Mouse (Mus musculus) myocyte (in vitro differentiated cells): ENCODE measurements around the gene Gbx1. TPM values are rescaled to one million over a fixed set of nuclear protein-coding genes. Genes with fewer than 3 reads are reported as not detected.

Source experiments
- H3K27me3 ChIP-seq: one replicate; pipeline ENCODE4 v1.6.1; 2011; ENCODE audit not compliant: control insufficient read depth, insufficient read depth, insufficient read length
- H3K36me3 ChIP-seq: one replicate; pipeline ENCODE4 v1.6.1; 2011; ENCODE audit not compliant: control insufficient read depth, insufficient read depth
- H3K4me2 ChIP-seq: one replicate; pipeline ENCODE4 v1.6.1; 2011; ENCODE audit warnings: low read depth, control low read depth
- H3K4me3 ChIP-seq: one replicate; pipeline ENCODE4 v1.5.1; 2011; ENCODE audit warnings: mild to moderate bottlenecking, control low read depth, moderate library complexity
- H3K79me2 ChIP-seq: one replicate; pipeline ENCODE4 v1.6.1; 2011; ENCODE audit not compliant: control insufficient read depth, insufficient read depth
- H3ac ChIP-seq: one replicate; pipeline ENCODE4 v1.6.1; 2011; ENCODE audit not compliant: control insufficient read depth, insufficient read length
- CEBPB ChIP-seq: IDR thresholded peaks from 2 replicates; pipeline ENCODE4 v1.6.1; 2011; ENCODE audit warnings: mild to moderate bottlenecking, moderate library complexity; ENCODE audit not compliant: poor library complexity, insufficient read depth, severe bottlenecking
- E2F4 ChIP-seq: IDR thresholded peaks from one replicate; pipeline ENCODE4 v1.6.1; 2011; ENCODE audit warnings: mild to moderate bottlenecking, control low read depth, moderate library complexity; ENCODE audit not compliant: insufficient read depth
- MAX ChIP-seq: IDR thresholded peaks from one replicate; pipeline ENCODE4 v1.6.1; 2011; ENCODE audit warnings: low read depth, mild to moderate bottlenecking, control low read depth
- MYOD1 ChIP-seq, 3 experiments: IDR thresholded peaks; one replicate each; pipeline ENCODE4 v1.6.1; 2011; ENCODE audit warnings: control low read depth in 2 of 3, low read depth in 2 of 3, mild to moderate bottlenecking in 2 of 3, moderate library complexity in 1 of 3; ENCODE audit not compliant: insufficient read length in 2 of 3, control insufficient read depth in 1 of 3
- MYOG ChIP-seq, 3 experiments: IDR thresholded peaks; one replicate each; pipeline ENCODE4 v1.6.1; 2011; ENCODE audit warnings: control low read depth in 2 of 3, low read depth in 2 of 3, mild to moderate bottlenecking in 2 of 3; ENCODE audit not compliant: insufficient read length in 2 of 3, control insufficient read depth in 1 of 3, insufficient read depth in 1 of 3
- POLR2A ChIP-seq: IDR thresholded peaks from one replicate; pipeline ENCODE4 v1.6.1; 2011; ENCODE audit warnings: low read depth, mild to moderate bottlenecking, control low read depth, moderate library complexity; ENCODE audit not compliant: insufficient read length
- POLR2AphosphoS2 ChIP-seq: IDR thresholded peaks from one replicate; pipeline ENCODE4 v1.6.1; 2011; ENCODE audit warnings: low read depth, control low read depth; ENCODE audit not compliant: insufficient read length
- REST ChIP-seq: IDR thresholded peaks from one replicate; pipeline ENCODE4 v1.6.1; 2011; ENCODE audit warnings: mild to moderate bottlenecking, control low read depth, moderate library complexity; ENCODE audit not compliant: insufficient read depth, insufficient read length
- SRF ChIP-seq: IDR thresholded peaks from one replicate; pipeline ENCODE4 v1.6.1; 2011; ENCODE audit warnings: low read depth; ENCODE audit not compliant: control insufficient read depth, insufficient read length
- TCF12 ChIP-seq: IDR thresholded peaks from one replicate; pipeline ENCODE4 v1.6.1; 2011; ENCODE audit warnings: mild to moderate bottlenecking, control low read depth; ENCODE audit not compliant: poor library complexity, insufficient read depth, severe bottlenecking
- TCF3 ChIP-seq: IDR thresholded peaks from one replicate; pipeline ENCODE4 v1.6.1; 2011; ENCODE audit warnings: low read depth, control low read depth; ENCODE audit not compliant: insufficient read length
- USF1 ChIP-seq: IDR thresholded peaks from one replicate; pipeline ENCODE4 v1.6.1; 2011; ENCODE audit warnings: low read depth, mild to moderate bottlenecking, control low read depth, moderate library complexity
- polyA plus RNA-seq: library from polyadenylated mRNA; unstranded; fragments of >200 nt; fragmentation: generic; extraction: Trizol; gene quantifications from one replicate; pipeline ENCODE4 v1.2.1, GENCODE M21; 2012; ENCODE audit warnings: missing spikeins

Gene Gbx1
- polyA plus RNA-seq, 1 experiment, result 2.5 TPM

DNA sequence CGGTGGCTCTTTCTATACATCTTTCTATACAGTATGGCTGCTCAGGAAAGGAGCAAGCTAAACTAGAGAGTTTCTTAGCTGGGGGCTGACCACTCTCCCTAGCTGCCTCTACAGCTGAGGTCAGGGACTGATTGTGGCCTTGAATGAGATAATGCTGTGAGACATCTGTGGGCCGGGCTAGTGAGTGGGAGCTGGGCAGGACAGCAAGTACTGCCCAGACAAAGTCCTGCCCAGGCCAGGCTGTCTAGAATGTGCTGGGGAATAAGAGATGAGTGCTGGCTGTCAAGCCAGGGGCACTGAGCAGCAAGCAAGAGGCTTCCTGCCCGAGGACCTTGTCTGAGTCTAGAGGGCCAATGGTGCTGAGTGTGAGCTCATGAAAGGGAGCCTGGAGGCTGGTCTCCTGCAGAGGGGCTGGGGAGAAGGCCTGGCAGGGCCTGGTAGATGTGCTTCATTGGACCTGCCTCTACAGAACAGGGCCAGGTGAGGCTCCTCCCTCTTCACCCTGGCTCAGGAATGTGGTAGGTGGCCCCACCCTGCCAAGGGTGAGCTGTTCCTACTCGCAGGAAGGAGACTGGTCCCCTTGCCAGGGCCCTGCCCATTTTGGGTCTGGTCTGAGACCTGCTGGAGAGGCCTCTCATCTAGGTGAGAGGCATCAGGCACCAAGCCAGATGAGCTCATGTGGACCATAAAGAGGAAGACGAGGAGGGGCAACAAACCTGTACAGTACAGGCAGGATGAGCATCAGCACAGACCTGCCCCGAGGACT lies 51.3 kb downstream of the Gbx1 start:
- Histone ChIP-seq H3K36me3 (peaks cover 10% of the 10 kb centered on the region), H3K4me2 (no peak overlapping the region), H3ac (no peak overlapping the region), H3K79me2 (peaks cover 36% of the 10 kb centered on the region), H3K4me3 (no peak overlapping the region), H3K27me3 (no peaks in the 10 kb centered on the region)
- TF ChIP-seq REST, result no peak
- TF ChIP-seq TCF3, result no peak
- TF ChIP-seq MYOD1 (IDR thresholded peaks at IDR 0.05; ENCODE audit: control insufficient read depth in 1 of 3, insufficient read length in 2 of 3, low read depth in 2 of 3), result no peak
- no peak for TF ChIP-seq CEBPB
- TF ChIP-seq USF1, result no peak
- no peak for TF ChIP-seq MAX
- TF ChIP-seq POLR2A, result no peak
- TF ChIP-seq MYOG (IDR thresholded peaks at IDR 0.05; ENCODE audit: control insufficient read depth in 1 of 3, insufficient read depth in 1 of 3, insufficient read length in 2 of 3, low read depth in 2 of 3), result no peak
- no peak for TF ChIP-seq TCF12
- no peak for TF ChIP-seq SRF
- no peak for TF ChIP-seq POLR2AphosphoS2
- no peak for TF ChIP-seq E2F4

DNA sequence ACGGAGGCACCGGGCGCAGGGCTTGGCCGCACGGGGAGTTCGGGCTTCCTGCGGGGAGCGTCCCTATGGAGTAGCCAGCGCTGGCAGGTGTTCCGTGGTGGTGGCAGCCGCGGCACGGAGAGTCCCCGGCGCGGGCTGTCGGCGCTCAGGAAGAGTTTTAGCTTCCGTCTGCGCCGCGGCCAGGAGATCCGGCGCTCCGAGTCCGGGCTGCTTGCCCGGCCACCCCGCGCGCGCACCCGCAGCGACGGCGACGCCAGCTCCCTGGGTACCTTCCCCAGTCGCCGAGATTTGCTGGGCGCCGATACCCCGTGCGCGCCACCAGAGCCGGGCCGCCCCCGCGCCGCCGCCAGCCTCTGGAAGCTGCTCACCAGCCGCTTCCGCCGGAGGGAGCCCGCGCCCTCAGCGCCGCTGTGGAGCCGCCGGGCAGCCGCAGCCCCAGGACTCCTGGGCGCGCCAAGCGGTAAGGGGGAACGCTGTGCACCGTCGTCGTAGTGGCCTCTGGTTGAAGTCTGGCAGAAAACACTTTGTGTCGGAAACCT lies 52.2 kb downstream of the Gbx1 start:
- Histone ChIP-seq H3K4me2 (no peak overlapping the region), H3K36me3 (peaks cover 9% of the 10 kb centered on the region), H3K4me3 (no peak overlapping the region), H3K79me2 (peaks cover 43% of the 10 kb centered on the region), H3ac (no peak overlapping the region), H3K27me3 (no peaks in the 10 kb centered on the region)
- TF ChIP-seq POLR2AphosphoS2 (no peak), CEBPB (no peak), REST (no peak), MYOD1 (IDR thresholded peaks at IDR 0.05; ENCODE audit: control insufficient read depth in 1 of 3, insufficient read length in 2 of 3, low read depth in 2 of 3) (no peak), SRF (no peak), TCF12 (no peak), TCF3 (no peak), E2F4 (no peak)

- Histone ChIP-seq H3K36me3 (peaks cover 9% of the 10 kb centered on the region), H3K27me3 (no peaks in the 10 kb centered on the region), H3K79me2 (peaks cover 49% of the 10 kb centered on the region), H3K4me3 (no peak overlapping the region), H3ac (no peak overlapping the region), H3K4me2 (no peak overlapping the region)
- no peak for TF ChIP-seq MAX
- no peak for TF ChIP-seq MYOD1 (IDR thresholded peaks at IDR 0.05; ENCODE audit: control insufficient read depth in 1 of 3, insufficient read length in 2 of 3, low read depth in 2 of 3)
- no peak for TF ChIP-seq POLR2AphosphoS2
- TF ChIP-seq E2F4, result no peak
- TF ChIP-seq POLR2A, result no peak
- no peak for TF ChIP-seq TCF12
- TF ChIP-seq REST, result no peak
- TF ChIP-seq CEBPB, result no peak
- TF ChIP-seq TCF3, result no peak
Observed at GRCm38 (mm10) chr5:24474025-24474722, 52.8 kb downstream of the Gbx1 start.

DNA sequence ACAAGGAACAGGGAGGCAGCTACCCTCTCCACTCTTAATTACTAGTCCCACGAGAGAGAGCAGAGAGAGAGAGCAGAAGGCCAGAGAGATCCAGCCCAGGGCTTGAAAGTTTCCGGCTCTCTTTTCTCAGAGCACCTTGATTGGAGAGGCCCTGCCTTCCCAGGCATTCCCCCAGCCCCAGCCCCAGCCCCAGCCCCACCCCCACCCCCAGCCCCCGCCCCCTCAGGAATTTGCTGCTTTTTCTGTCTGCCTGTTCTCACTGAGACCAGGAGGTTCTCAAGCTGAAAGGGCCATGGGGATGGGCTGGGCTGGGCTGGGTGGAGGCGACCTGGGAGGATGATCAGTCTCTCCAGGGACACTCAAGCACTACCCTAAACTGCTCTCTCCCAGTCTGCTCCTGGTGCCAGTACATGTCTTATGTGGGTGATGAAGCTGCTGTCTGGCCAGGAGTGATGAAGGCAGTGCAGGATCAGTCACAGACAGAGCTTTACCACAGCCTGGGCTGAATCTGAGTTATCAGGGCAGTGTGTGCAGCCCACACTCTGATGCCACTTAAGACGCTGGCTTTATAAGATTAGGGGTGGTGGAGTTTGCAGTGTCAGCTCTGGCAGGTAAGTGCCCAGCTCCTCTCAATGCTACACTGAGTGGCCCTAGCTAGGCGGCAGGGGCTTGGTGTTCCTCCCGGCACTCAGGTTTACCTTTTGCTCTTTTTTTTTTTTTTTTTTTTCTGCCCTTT lies 54.0 kb downstream of the Gbx1 start:
- H3K4me2 ChIP-seq, result no peak overlapping the region
- H3K79me2 ChIP-seq, result peaks cover 57% of the 10 kb centered on the region
- H3K36me3 ChIP-seq, result peaks cover 9% of the 10 kb centered on the region
- no peak for TF ChIP-seq MYOD1 (IDR thresholded peaks at IDR 0.05; ENCODE audit: control insufficient read depth in 1 of 3, insufficient read length in 2 of 3, low read depth in 2 of 3)
- TF ChIP-seq POLR2A, result no peak
- no peak for TF ChIP-seq SRF
- TF ChIP-seq MYOG (IDR thresholded peaks at IDR 0.05; ENCODE audit: control insufficient read depth in 1 of 3, insufficient read depth in 1 of 3, insufficient read length in 2 of 3, low read depth in 2 of 3), result no peak
- H3K4me3 ChIP-seq, result no peak overlapping the region
- H3ac ChIP-seq, result no peak overlapping the region
- no peaks in the 10 kb centered on the region for H3K27me3 ChIP-seq

GRCm38 (mm10) chr5:24470600-24470999 lies 56.4 kb downstream of the Gbx1 start:
- H3ac ChIP-seq, result no peak overlapping the region
- no peaks in the 10 kb centered on the region for H3K27me3 ChIP-seq
- H3K79me2 ChIP-seq, result peaks cover 78% of the 10 kb centered on the region
- H3K4me3 ChIP-seq, result no peak overlapping the region
- TF ChIP-seq MYOG (IDR thresholded peaks at IDR 0.05; ENCODE audit: control insufficient read depth in 1 of 3, insufficient read depth in 1 of 3, insufficient read length in 2 of 3, low read depth in 2 of 3) (no peak), POLR2A (no peak), MAX (no peak), SRF (no peak), REST (no peak), POLR2AphosphoS2 (no peak), CEBPB (no peak), USF1 (no peak), E2F4 (no peak), TCF12 (no peak), MYOD1 (IDR thresholded peaks at IDR 0.05; ENCODE audit: control insufficient read depth in 1 of 3, insufficient read length in 2 of 3, low read depth in 2 of 3) (no peak), TCF3 (no peak)
- H3K4me2 ChIP-seq, result no peak overlapping the region
- no peaks in the 10 kb centered on the region for H3K36me3 ChIP-seq
